Mouse (Mus musculus): ENCODE data around the gene Mrgprf.

- no peak for TF ChIP-seq POLR2A (IDR thresholded peaks at IDR 0.05; ENCODE audit: borderline replicate concordance, extremely low read depth, insufficient read depth, insufficient read length, poor library complexity, severe bottlenecking)
- no peak for TF ChIP-seq CTCF (IDR thresholded peaks at IDR 0.05; ENCODE audit: borderline replicate concordance, extremely low read depth, insufficient read depth, insufficient read length)
Measured at GRCm38 (mm10) chr7:145302488-145303285, 2.1 kb downstream of the Mrgprf start.

Measured in brain, embryonic 14.5 days (tissue).